Mouse (Mus musculus) heart, postnatal 0 days (tissue): ENCODE measurements around the gene Gm21985. TPM values are rescaled to one million over a fixed set of nuclear protein-coding genes. Genes with fewer than 3 reads are reported as not detected.

ENCODE experiments used
- ATAC-seq: fragments of 200-750 bp; cut with Nextera tagmentation; 2 replicates; pipeline ENCODE4 v1.8.0; 2017; ENCODE audit warnings: low read depth, moderate number of reproducible peaks, moderate library complexity; ENCODE audit not compliant: insufficient read depth
- DNase-seq: peaks from one replicate; pipeline ENCODE4 v3.0.0-alpha.2; 2016; ENCODE audit warnings: low spot score
- H3K27ac ChIP-seq: fragments of 300-500 bp; sonication (generic); 2 replicates; pipeline ENCODE4 v1.5.1; 2014; ENCODE audit warnings: low read depth, mild to moderate bottlenecking
- H3K27me3 ChIP-seq: fragments of 300-500 bp; sonication (generic); 2 replicates; pipeline ENCODE4 v1.6.1; 2014; ENCODE audit warnings: low read length, mixed read lengths; ENCODE audit not compliant: control insufficient read depth, insufficient read depth
- H3K36me3 ChIP-seq: fragments of 300-500 bp; sonication (generic); replicated peaks from 2 replicates; pipeline ENCODE4 v1.6.1; 2014; ENCODE audit warnings: low read length, mixed read lengths; ENCODE audit not compliant: control insufficient read depth, insufficient read depth
- H3K4me1 ChIP-seq: fragments of 300-500 bp; sonication (generic); 2 replicates; pipeline ENCODE4 v1.6.1; 2014; ENCODE audit warnings: antibody characterized with exemption; ENCODE audit not compliant: control insufficient read depth, insufficient read depth
- H3K4me2 ChIP-seq: fragments of 300-500 bp; sonication (generic); 2 replicates; pipeline ENCODE4 v1.6.1; 2014; ENCODE audit warnings: low read depth, mild to moderate bottlenecking, low read length, moderate library complexity
- H3K4me3 ChIP-seq: fragments of 300-500 bp; sonication (generic); 2 replicates; pipeline ENCODE4 v1.5.1; 2014; ENCODE audit warnings: low read depth, low read length
- H3K9ac ChIP-seq: fragments of 300-500 bp; sonication (generic); replicated peaks from 2 replicates; pipeline ENCODE4 v1.6.1; 2014; ENCODE audit warnings: low read depth, low read length, mixed read lengths
- H3K9me3 ChIP-seq: fragments of 300-500 bp; sonication (generic); replicated peaks from 2 replicates; pipeline ENCODE4 v1.6.1; 2016; ENCODE audit warnings: low read length; ENCODE audit not compliant: control insufficient read depth
- CTCF ChIP-seq: IDR thresholded peaks from 2 replicates; pipeline ENCODE4 v1.5.1; 2016; ENCODE audit warnings: antibody characterized with exemption, control low read depth, low read depth
- EP300 ChIP-seq: IDR thresholded peaks from 2 replicates; pipeline ENCODE4 v1.6.1; 2016; ENCODE audit warnings: antibody characterized with exemption, low read depth
- WGBS: fragments of 180-500 bp; shearing (Covaris S2); extraction: QIAGEN DNeasy Blood & Tissue Kit; methylation state at CpG from one replicate; pipeline ENCODE4 v1.1.7; 2014; 5-methylcytosine and 5-hydroxymethylcytosine counted together
- polyA plus RNA-seq: library from polyadenylated mRNA; unstranded; fragments of >200 nt; fragmentation: Nextera tagmentation; extraction: Ambion mirVana; gene quantifications from 2 replicates; pipeline ENCODE4 v1.2.1, GENCODE M21; 2015
- total RNA-seq: library from RNA; depleted of rRNA; stranded (reverse); fragments of >200 nt; gene quantifications from 2 replicates; pipeline ENCODE4 v1.2.3, GENCODE M21; 2014; ENCODE audit warnings: low replicate concordance

The Gm21985 gene
- total and polyA plus RNA-seq, 2 experiments from 2014 or later = not detected

DNA sequence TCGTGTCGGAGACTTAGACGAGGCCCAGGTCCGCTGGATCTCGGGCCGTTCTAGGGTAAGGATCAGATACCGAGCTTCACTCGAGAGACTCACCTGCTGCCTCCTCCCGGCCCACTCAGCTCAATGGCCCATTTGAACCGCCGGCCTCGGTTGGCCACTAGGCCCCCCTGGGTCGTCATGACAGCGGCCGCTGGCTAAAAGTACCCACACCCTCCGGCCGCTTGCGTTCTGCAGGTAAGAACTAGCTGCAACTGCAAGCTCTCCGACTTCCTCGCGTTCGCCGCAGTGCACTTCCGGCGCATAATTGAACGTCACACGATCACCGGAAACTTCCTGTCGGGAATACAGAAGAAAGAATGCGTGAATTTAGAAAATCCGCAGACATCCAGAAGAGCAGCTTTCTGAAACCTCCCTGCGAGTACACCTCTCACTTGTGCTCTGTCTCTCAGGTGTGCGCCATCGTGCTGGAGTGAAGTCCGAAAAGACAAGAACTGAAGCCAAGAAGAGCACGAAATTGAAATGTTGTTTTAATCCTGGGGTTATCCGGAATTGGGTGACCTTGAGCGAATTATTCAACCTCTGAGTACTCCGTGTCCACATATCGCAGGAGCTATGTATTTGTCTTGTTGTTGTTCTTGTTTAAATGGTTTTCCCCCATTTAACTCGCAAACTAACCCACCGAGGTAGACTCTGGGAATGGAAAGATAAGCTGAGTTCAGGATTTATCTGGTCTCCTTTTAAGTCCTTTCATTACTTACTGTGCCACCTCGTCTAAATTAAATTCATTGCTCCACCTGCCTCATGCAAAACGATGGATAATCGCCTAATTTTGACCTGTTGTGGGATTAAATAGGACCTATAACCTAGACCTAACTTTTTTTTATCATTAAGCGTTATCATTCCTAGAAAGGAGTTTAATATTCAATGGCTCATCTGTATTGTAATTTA, 101.9 kb downstream of the Gm21985 start, which contains the start of gene Emc4:
TSS of gene Emc4 (minus strand) at position 302 of the 948 bp plus-strand sequence.
- ATAC-seq (peak; percentile 79), DNase-seq (peak; percentile 84)
- 2% methylated on average over 46 of the region's 46 CpGs for WGBS
- peaks cover 4% of the 10 kb centered on the region; the same call in 1 of the 2 replicates for H3K4me1 ChIP-seq
- TF ChIP-seq EP300 (no peak), CTCF (no peak)
- no peaks in the 10 kb centered on the region for H3K27me3 ChIP-seq
- peak within 1 kb of the TSS; percentile 72 for H3K4me2 ChIP-seq
- H3K9ac ChIP-seq = peak within 1 kb of the TSS; percentile 85
- no peaks in the 10 kb centered on the region for H3K9me3 ChIP-seq
- H3K4me3 ChIP-seq = peak within 1 kb of the TSS; percentile 88
- H3K27ac ChIP-seq = peak within 1 kb of the TSS; percentile 85
- H3K36me3 ChIP-seq = peaks cover 17% of the 10 kb centered on the region

DNA sequence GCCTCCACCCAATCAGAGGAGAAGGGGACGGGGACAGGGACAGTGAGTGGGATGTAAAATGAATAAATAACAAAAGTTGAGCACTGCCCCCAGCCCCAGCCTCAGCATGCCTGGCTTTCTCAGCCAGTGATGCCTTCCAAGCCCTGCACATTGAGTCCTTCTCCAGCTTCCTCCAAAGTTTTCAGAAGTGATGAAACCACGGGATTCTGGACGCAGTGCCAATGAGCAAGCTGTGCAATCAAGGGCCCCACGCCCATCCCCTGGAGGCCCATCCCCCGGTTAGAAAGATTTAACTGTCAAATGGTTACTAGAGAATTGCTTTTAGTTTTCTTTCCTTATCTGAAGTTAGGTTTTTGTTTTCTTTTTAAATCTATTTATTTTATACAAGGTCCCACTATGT, 103.8 kb downstream of the Gm21985 start:
- 0 out of 2 replicates have a peak overlapping the region, but pooled peaks have one; percentile 12 for H3K9ac ChIP-seq
- no peak overlapping the region for H3K4me3 ChIP-seq
- TF ChIP-seq EP300 (no peak), CTCF (no peak)
- H3K36me3 ChIP-seq = no peaks in the 10 kb centered on the region
- no peaks in the 10 kb centered on the region for H3K9me3 ChIP-seq
- ATAC-seq (no peak), DNase-seq (no peak)
- H3K4me1 ChIP-seq = peaks cover 4% of the 10 kb centered on the region; the same call in 1 of the 2 replicates
- no peak overlapping the region for H3K27ac ChIP-seq
- WGBS = 45% methylated on average over 5 of the region's 5 CpGs
- H3K27me3 ChIP-seq = no peaks in the 10 kb centered on the region
- no peak overlapping the region for H3K4me2 ChIP-seq

DNA sequence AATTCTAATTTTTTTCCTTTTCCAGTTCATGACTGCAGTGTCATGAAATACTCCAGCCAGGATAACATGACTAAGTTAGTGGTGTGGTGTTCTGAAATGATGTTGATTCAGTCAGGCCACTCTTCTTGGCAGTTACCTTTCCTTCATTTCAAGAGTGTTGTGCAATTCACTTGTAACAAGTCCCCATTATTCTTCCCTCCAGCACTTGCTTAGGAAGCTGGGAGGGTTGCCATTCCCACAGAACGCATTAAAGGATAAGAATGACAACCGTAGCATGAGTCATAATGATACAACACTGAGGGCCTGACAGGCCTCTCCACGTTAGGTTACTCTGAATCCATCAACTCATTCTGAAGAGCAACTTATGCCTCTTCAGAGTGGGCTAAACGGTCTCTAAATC, 107.0 kb downstream of the Gm21985 start:
- H3K4me2 ChIP-seq = no peak overlapping the region
- no peak overlapping the region for H3K27ac ChIP-seq
- ATAC-seq (no peak), DNase-seq (no peak)
- no peaks in the 10 kb centered on the region for H3K27me3 ChIP-seq
- H3K4me1 ChIP-seq = no peaks in the 10 kb centered on the region
- 45% methylated on average over 4 of the region's 4 CpGs for WGBS
- H3K4me3 ChIP-seq = no peak overlapping the region
- no peaks in the 10 kb centered on the region for H3K36me3 ChIP-seq
- H3K9me3 ChIP-seq = no peaks in the 10 kb centered on the region
- H3K9ac ChIP-seq = no peak overlapping the region
- no peak for TF ChIP-seq EP300
- TF ChIP-seq CTCF = no peak

DNA sequence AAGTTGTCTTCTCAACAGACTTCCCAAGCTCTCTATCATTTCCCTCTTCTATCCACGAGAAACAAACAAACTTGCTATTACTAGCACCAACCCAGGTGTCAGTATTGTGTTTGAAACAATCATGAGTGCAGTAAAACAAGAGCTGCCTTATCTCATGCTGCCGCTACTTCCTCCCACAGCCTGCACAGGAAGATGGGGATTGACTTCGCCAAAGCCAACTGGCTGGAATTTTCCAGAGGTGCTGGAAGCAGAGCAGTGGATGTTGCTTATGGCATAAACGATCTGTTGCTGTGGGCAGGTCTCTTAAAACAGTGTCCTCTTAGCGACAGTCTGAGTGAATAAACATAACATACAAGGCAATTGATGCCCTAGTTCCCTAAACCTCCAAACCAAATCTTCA, 108.5 kb downstream of the Gm21985 start:
- Histone ChIP-seq H3K9ac (no peak overlapping the region), H3K4me1 (no peaks in the 10 kb centered on the region), H3K9me3 (no peaks in the 10 kb centered on the region), H3K36me3 (no peaks in the 10 kb centered on the region), H3K27ac (no peak overlapping the region), H3K4me2 (no peak overlapping the region), H3K27me3 (no peaks in the 10 kb centered on the region), H3K4me3 (no peak overlapping the region)
- TF ChIP-seq CTCF = no peak
- peak; percentile 63; the same call in 1 of the 2 replicates for TF ChIP-seq EP300
- DNase-seq (peak; percentile 35), ATAC-seq (no peak)
- 24% methylated on average over 5 of the region's 5 CpGs for WGBS

DNA sequence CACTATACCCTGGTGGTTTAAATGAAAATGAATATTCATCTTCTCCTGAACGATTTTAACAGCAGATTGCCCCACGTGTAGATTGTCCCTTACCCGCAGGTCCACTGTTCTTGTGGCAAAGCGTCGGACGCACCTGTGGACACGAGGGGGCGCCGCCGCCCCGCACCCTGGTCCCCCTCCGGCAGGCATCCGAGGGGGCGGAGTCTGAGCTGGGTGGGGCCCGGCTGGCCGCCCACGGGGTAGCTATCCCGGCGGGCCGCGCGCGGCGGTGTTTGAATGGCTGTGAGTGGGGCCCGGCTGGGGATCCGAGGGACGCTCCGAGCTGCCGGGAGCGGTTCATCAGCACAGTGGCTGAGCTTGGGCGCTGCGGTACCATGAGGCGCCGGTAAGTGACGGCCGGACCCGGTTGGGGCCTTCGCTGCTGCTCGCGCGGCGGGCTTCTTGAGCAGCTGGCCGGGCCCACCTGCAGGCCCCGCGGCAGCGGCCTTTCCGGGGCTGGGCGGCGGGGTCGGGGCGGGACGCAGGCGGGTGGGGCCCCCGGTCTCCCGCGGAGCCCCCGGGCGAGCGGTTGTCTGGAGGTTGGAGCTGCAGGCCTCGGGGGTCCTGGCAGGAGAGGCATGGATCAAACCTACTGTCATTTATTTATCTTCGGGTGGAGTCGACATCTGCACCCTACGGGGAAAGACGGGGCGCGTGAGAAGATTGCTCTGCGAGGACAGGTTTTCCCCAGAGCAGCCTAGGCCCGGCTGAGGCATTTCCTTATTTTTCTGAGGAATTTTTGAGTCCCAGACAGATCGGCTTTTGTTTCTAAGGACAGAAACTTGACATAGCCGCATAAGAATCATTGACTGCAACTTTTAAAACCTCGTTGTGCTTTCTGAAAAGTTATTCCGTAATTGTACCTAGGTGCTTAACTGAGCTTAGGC, 113.1 kb downstream of the Gm21985 start, which contains the start of gene Katnbl1:
TSS of gene Katnbl1 (plus strand) at position 239 of the 926 bp plus-strand sequence.
- no peaks in the 10 kb centered on the region for H3K9me3 ChIP-seq
- peak; percentile 99 for ATAC-seq
- TF ChIP-seq EP300 = no peak
- peak; percentile 96 for TF ChIP-seq CTCF

More for the DNA sequence above, 113.1 kb downstream of the Gm21985 start, which contains the start of gene Katnbl1:
- under 1% methylated on average over 68 of the region's 72 CpGs for WGBS
- no peaks in the 10 kb centered on the region for H3K36me3 ChIP-seq
- H3K4me2 ChIP-seq = peak within 1 kb of the TSS; percentile 71
- DNase-seq = peak; percentile 88
- H3K4me3 ChIP-seq = peak within 1 kb of the TSS; percentile 100
- H3K9ac ChIP-seq = peak within 1 kb of the TSS; percentile 98
- H3K27ac ChIP-seq = peak within 1 kb of the TSS; percentile 86
- peaks cover 6% of the 10 kb centered on the region; the same call in 1 of the 2 replicates for H3K4me1 ChIP-seq
- H3K27me3 ChIP-seq = no peaks in the 10 kb centered on the region
